Mouse (Mus musculus): ENCODE measurements around the gene 2010300C02Rik.

GRCm38 (mm10) chr1:37601461-37601860 is 118.4 kb downstream of the 2010300C02Rik start:
- no peak for TF ChIP-seq CTCF (IDR thresholded peaks at IDR 0.05; ENCODE audit: insufficient read depth, low read length)
- no peak for TF ChIP-seq POLR2A (IDR thresholded peaks at IDR 0.05; ENCODE audit: borderline replicate concordance, extremely low read depth, low read depth, low read length)

Measured in lung, adult 2 months (tissue).